Mouse (Mus musculus) bone marrow macrophage, adult 2 months (primary cell): ENCODE data around the gene Lrp1.

Experiments
- CTCF ChIP-seq: IDR thresholded peaks from 2 replicates; pipeline ENCODE4 v1.5.1; 2012; ENCODE audit warnings: low read depth, mild to moderate bottlenecking, low read length, moderate library complexity
- POLR2A ChIP-seq: IDR thresholded peaks from 2 replicates; pipeline ENCODE4 v1.6.1; 2012; ENCODE audit warnings: mild to moderate bottlenecking, low read depth, low read length, borderline replicate concordance

DNA sequence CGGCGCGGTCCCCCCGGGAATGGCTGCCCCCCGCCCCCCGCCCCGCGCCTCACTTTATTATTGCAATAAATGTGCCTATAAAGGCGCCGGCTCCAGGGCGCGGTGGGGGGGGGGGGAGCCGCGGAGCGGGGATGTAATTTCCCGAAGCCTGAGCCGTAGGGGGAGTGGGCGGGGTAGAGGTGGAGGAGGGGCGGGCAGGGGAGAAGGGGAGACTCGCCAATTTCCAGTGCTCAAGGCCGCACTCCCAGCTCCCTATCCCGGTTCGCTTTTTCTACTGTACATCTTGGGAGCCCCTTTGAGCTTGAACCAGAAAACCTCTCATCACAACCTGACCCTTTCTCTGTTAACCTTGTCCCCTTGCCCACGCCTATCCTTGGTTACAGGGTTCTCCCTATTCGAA is 90.0 kb downstream of the Lrp1 start:
- TF ChIP-seq CTCF = no peak
- no peak for TF ChIP-seq POLR2A
